Mouse (Mus musculus) spleen, adult 2 months (tissue): ENCODE measurements at regions not wholly inside any gene's neighbourhood (a gene's known extent, or its start where the extent isn't known, plus 50 kb on each side); places are given as distances from the start of the nearest gene placed in this dataset.

ENCODE experiments used
- DNase-seq, 2 experiments: peaks; one replicate each; pipeline versions ENCODE4 v3.0.0 to v3.0.0-alpha.2; 2012 to 2021; ENCODE audit warnings: low spot score in 2 of 2, low read depth in 1 of 2
- H3K27ac ChIP-seq: fragments of 200-500 bp; 2 replicates; pipeline ENCODE4 v1.5.1; 2012; ENCODE audit warnings: low read length, inconsistent platforms; ENCODE audit not compliant: insufficient read depth
- H3K27me3 ChIP-seq: fragments of 200-500 bp; 2 replicates; pipeline ENCODE4 v1.6.1; 2012; ENCODE audit warnings: mild to moderate bottlenecking, moderate library complexity, low read length, inconsistent platforms; ENCODE audit not compliant: control insufficient read depth, insufficient read depth
- H3K36me3 ChIP-seq: fragments of 200-500 bp; 2 replicates; pipeline ENCODE4 v1.6.1; 2012; ENCODE audit warnings: mild to moderate bottlenecking, low read length, inconsistent platforms; ENCODE audit not compliant: control insufficient read depth, insufficient read depth
- H3K4me1 ChIP-seq: fragments of 200-500 bp; 2 replicates; pipeline ENCODE4 v1.6.1; 2011; ENCODE audit warnings: inconsistent platforms; ENCODE audit not compliant: control insufficient read depth, insufficient read depth, insufficient read length
- H3K4me3 ChIP-seq: fragments of 200-500 bp; 2 replicates; pipeline ENCODE4 v1.5.1; 2011; ENCODE audit warnings: mild to moderate bottlenecking, inconsistent platforms; ENCODE audit not compliant: insufficient read depth, insufficient read length; ENCODE audit errors: extremely low read depth
- CTCF ChIP-seq: fragments of 200-500 bp; IDR thresholded peaks from 2 replicates; pipeline ENCODE4 v1.5.1; 2011; ENCODE audit warnings: mild to moderate bottlenecking, inconsistent platforms; ENCODE audit not compliant: insufficient read depth, insufficient read length, insufficient replicate concordance; ENCODE audit errors: extremely low read depth
- POLR2A ChIP-seq: fragments of 200-500 bp; IDR thresholded peaks from 2 replicates; pipeline ENCODE4 v1.6.1; 2011; ENCODE audit warnings: low read depth, low read length, inconsistent platforms
- WGBS: fragments of 180-500 bp; shearing (Covaris S2); methylation state at CpG from one replicate; pipeline ENCODE4 v1.1.7; 2018; 5-methylcytosine and 5-hydroxymethylcytosine counted together

DNA sequence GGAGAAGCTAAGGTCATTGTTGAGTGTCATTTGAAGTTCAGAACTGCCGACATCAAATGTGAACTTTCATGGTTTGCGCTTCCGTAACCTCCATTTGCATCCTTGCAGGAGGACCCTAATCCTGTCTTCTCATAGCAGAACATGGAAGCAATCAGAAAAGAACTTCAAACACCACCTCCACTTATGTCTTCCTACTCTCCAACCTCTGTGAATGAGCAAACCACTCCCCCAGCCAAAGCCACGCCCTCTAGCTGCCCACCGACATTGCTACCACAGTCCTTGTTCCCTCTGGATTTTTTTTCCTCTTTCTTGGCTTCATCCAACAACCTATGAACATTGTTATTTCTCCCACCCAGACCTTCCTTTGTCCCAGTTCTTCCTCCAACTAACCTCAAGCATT, 149.9 kb downstream of the Kdr start:
- H3K4me1 ChIP-seq = peaks cover 3% of the 10 kb centered on the region; the same call in 1 of the 2 replicates
- H3K27me3 ChIP-seq = no peaks in the 10 kb centered on the region
- TF ChIP-seq CTCF = no peak
- TF ChIP-seq POLR2A = no peak
- H3K27ac ChIP-seq = no peak overlapping the region
- H3K36me3 ChIP-seq = no peaks in the 10 kb centered on the region
- no peak for DNase-seq
- H3K4me3 ChIP-seq = no peak overlapping the region
- WGBS = 75% methylated on average over 5 of the region's 5 CpGs

DNA sequence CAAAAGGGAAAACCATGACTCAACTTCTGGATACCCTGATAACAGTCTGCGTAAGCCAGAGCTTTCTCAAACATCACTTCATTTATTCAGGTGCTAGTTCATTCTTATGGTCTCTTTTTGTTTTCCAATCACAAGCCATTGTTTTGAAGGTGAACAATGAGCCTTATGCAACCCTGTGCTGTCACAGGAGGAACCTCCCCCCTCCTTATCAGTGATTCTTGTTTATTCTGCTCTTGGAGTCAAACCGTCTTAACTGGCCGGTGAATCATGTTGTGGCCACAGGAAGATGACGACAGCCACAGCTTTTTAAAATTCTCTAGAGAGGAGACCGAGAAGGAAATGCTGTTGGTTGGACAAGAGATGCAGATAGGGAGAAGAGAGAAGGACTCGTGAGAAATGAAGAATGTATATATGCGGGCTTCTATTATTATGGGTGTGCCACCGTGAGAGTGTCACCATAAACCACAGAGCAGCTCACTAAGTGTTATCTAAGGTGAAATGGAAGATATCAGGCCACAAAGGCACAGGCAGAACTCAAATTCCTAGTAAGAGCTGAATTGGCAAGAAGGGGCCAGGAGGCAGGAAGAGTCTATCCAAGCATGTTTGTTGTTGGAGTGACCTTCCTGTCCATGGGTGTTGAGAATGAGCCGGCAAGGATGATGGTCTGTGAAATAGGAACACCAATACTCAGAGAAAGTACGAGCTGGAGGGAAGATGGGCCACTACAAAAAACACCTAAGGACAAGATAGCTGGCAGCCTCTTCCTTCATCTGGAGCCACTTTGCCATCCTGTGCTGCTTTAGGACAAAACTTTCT, 151.8 kb downstream of the Kdr start:
- Histone ChIP-seq H3K27me3 (no peaks in the 10 kb centered on the region), H3K4me3 (no peak overlapping the region), H3K36me3 (no peaks in the 10 kb centered on the region), H3K27ac (no peak overlapping the region), H3K4me1 (peaks cover 3% of the 10 kb centered on the region; the same call in 1 of the 2 replicates)
- DNase-seq = no peak
- TF ChIP-seq CTCF = no peak
- no peak for TF ChIP-seq POLR2A
- WGBS = 27% methylated on average over 10 of the region's 10 CpGs

DNA sequence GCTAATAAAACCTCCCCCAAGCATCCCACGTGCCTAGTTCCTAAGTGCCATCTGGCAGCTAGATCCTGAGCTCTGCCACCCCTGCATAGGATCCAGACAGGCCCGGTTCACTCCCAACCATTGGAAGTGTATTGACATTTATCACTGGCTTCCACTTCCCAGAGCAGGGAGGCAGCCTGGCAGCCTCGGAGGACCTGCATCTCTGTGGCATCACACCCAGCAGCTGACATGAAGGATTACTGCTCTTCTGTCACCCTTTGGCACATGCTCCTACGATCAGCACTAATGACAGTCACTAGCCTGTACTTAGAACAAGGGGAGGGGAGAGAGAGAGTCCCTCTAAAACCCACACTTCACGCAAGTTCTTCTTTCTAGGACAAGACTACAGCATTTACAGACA, 152.7 kb downstream of the Kdr start:
- peaks cover 3% of the 10 kb centered on the region; the same call in 1 of the 2 replicates for H3K4me1 ChIP-seq
- H3K27ac ChIP-seq = no peak overlapping the region
- H3K4me3 ChIP-seq = no peak overlapping the region
- no peak for TF ChIP-seq CTCF
- no peak for TF ChIP-seq POLR2A
- DNase-seq = no peak
- 57% methylated on average over 5 of the region's 5 CpGs for WGBS
- H3K27me3 ChIP-seq = no peaks in the 10 kb centered on the region
- H3K36me3 ChIP-seq = no peaks in the 10 kb centered on the region

GRCm38 (mm10) chr5:75824660-75825059, 153.6 kb downstream of the Kdr start:
- 92% methylated on average over 4 of the region's 4 CpGs for WGBS
- no peak for TF ChIP-seq CTCF
- TF ChIP-seq POLR2A = no peak
- no peak for DNase-seq
- H3K4me1 ChIP-seq = no peaks in the 10 kb centered on the region
- no peak overlapping the region for H3K27ac ChIP-seq
- no peak overlapping the region for H3K4me3 ChIP-seq
- H3K27me3 ChIP-seq = no peaks in the 10 kb centered on the region
- H3K36me3 ChIP-seq = no peaks in the 10 kb centered on the region

DNA sequence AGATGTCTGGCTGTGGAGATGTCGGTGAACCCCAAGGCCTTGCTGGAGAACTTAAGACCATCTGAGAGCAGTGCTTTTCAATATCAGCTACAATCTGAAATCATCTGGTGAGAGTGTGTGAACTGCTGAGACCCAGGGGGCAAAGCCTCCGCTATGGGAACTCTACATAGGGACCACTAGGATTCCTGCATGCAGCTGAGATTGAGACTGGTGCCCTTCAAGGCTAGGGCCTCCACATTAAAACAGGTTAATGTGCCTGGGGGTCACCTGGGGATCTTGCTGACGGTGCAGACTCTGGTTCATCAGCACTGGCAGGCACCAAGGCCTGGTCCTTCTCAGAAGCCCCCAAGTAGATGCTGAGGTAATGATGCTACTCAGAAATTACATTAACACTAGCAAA, 154.6 kb downstream of the Kdr start:
- DNase-seq = no peak
- H3K4me3 ChIP-seq = no peak overlapping the region
- H3K27me3 ChIP-seq = no peaks in the 10 kb centered on the region
- WGBS = 93% methylated on average over 3 of the region's 3 CpGs
- no peaks in the 10 kb centered on the region for H3K4me1 ChIP-seq
- no peak overlapping the region for H3K27ac ChIP-seq
- TF ChIP-seq POLR2A (no peak), CTCF (no peak)
- no peaks in the 10 kb centered on the region for H3K36me3 ChIP-seq

GRCm38 (mm10) chr5:75817396-75817795, 160.9 kb downstream of the Kdr start:
- no peak overlapping the region for H3K4me3 ChIP-seq

DNA sequence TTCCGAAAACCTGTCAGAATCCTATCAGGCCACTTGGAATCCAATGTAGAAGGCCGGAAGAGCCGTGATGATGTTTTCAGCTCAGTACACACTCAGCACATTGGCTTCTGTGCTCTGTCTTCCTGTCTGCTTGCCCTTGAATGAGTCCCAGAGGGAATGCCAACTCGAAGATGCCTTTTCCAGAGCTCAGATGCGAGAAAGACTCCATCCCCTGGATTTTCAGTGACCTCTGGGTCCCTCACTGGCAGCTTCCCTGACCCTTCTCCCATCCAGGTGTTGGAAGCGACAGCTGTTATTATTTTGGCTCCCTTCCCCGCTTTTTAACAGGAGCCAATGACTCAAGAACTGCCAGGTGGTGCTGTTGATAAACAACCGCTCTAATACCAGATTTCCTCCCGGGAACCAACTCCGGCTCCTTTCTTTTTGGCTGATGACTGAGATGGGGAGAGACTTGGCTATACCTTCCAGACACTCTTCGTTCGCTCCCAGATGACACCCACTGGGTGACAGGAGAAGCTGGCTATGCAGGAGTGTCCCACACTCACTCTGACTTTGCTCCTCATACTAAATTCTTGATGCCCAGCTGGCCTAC, 163.8 kb downstream of the Kdr start:
- no peak for DNase-seq
- no peaks in the 10 kb centered on the region for H3K36me3 ChIP-seq
- WGBS = 85% methylated on average over 12 of the region's 12 CpGs
- H3K4me3 ChIP-seq = no peak overlapping the region
- H3K27me3 ChIP-seq = no peaks in the 10 kb centered on the region
- H3K27ac ChIP-seq = no peak overlapping the region
- TF ChIP-seq POLR2A = no peak
- TF ChIP-seq CTCF = no peak
- no peaks in the 10 kb centered on the region for H3K4me1 ChIP-seq

More at GRCm38 (mm10) chr5:75817396-75817795, 160.9 kb downstream of the Kdr start:
- Histone ChIP-seq H3K36me3 (no peaks in the 10 kb centered on the region), H3K4me1 (no peaks in the 10 kb centered on the region), H3K27ac (no peak overlapping the region), H3K27me3 (no peaks in the 10 kb centered on the region)
- 94% methylated on average over 13 of the region's 13 CpGs for WGBS
- TF ChIP-seq POLR2A (no peak), CTCF (no peak)
- no peak for DNase-seq
